Mouse (Mus musculus) kidney, postnatal 4 days (tissue): ENCODE results near the gene Gm17662.

Experiments
- DNase-seq, 2 experiments: peaks; one replicate each; pipeline ENCODE4 v3.0.0; 2021; ENCODE audit warnings: mixed read lengths in 2 of 2

The Gm17662 gene

DNA sequence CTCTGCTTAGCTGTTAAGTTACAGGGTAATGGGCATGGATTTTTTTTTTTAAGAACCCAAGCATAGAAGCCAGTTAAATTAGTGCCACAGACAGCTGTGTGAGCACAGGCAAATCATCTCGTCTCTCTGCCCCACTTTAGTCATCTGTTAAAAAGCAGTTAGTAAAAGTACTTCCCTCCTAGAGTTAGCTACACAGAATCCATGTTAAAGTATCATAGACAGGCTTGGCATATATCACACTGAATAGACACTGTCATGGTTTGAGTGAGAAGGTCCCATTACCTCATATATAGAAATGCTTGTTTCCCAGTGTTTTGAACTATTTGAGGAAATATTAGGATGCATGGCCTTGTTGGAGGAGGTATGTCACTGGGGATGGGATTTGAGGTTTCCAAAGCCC, at the start of gene Gm17662:
TSS of gene Gm17662 (plus strand) at position 301 of the 400 bp plus-strand sequence.
- DNase-seq, result no peak

DNA sequence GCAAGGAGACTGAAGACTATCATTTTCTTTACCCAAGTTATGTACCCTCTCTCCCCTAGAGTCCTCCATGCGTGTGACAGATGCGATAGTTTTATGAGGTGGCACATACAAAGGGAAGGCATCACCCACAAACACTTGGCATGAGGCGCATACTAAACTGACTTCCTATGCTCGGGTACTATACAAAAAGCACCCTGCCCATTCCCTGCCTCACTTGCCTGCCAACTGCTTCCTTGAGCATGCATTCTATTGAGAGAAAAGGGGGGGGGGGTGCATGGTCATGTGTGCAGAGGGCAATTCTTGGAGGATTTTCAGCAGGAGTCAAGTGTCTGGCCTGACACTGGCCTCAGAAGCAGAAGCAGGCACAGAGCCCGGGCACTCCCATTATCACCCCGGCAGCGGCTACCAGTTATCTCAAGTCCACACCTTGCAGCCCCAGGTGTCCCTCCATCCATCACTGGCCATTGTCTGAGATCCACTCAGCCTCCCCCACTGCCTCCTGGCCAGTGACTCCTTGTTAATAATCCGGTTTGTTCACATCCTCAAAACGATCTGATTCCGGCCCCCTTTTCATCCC, 46.3 kb upstream of the Gm17662 start:
- DNase-seq, result no peak

DNA sequence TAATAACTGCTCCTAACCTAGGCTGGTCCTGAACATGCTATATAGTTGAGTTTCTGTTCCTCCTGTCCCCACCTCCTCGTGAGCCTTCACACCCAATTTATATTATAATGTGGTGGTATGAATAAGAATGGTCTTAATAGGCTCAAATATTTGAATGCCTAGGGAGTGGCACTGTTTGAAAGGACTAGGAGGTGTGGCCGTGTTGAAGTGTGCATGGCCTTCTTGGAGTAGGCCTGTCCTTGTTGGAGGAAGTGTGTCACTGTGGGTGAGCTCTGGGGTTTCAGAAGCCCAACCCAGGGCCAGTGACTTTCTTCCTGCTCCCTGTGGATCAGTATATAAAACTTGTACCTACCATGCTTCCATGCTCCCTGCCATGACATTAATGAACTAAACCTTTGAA, 43.5 kb upstream of the Gm17662 start:
- DNase-seq, result no peak

DNA sequence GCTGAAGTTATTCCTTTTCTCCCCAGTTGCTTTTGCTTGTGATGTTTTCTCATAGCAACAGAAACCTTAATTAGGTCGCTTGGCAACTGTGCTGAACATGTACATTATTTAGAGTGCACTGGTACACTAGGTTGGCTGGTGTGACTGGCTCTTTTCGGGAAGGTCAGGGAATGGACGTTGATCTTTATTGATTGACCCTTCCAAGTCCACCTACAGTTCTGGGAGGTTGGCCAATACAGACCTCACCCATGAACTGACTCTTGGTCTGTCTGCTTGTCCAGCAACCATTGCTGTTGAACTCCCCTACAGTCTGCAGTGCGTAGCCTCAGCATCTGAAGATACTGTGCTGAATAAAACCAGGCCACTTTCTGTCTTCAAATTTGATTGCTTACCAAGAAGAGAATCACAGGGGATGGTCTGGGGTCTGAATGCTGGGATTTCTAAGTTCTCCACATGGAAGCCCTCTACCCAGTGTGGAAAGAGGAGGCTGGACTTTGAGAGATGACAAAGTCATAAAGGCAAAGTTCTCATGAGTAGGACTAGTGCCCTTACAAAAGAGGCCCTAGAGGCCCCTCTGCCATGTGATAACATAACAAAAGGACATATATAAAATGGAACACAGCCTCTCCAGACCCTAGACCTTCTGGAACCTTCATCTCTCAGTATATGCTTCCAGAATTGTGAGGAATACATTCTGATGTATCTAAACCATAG, 40.5 kb upstream of the Gm17662 start:
- DNase-seq, result no peak

DNA sequence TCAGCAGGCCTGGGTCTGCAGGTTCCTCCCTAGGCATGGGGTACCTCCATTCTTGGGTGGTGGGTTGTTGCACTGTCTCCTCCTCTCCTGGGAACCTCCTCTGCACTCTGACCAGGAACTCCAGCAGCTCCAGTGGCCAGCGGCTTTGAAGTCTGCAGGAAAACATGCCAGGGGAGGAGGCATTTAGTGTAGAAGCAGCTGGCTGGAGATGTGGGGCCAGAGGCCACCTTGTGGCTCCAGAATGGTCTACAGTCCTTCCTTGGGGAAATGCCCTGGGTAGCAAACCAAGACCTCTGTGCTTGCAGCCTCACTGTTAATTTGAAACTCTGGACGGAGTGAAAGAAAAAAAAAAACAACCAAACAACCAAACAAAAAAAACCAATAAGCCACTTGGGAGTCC, 39.6 kb upstream of the Gm17662 start:
- peak; percentile 12 to 33 for DNase-seq

DNA sequence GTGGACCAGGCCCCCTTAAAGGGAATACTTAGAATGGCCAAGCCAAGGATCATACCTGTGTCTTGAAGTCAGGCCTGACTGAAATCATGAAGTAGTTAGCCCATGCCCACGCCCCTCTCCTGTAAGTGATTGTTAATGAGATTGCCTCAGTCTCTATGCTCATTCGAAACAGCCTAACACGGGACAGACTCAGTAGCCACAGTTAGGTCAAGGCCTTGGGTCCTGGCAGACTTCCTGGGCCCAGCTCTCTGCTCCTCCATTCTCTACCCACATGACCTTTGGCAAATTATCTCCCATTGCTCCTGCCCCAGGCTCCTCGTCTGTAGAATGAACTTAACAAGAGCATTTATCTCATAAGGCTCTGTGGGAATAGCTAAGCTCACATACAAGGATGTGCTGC, 38.1 kb upstream of the Gm17662 start:
- no peak for DNase-seq

DNA sequence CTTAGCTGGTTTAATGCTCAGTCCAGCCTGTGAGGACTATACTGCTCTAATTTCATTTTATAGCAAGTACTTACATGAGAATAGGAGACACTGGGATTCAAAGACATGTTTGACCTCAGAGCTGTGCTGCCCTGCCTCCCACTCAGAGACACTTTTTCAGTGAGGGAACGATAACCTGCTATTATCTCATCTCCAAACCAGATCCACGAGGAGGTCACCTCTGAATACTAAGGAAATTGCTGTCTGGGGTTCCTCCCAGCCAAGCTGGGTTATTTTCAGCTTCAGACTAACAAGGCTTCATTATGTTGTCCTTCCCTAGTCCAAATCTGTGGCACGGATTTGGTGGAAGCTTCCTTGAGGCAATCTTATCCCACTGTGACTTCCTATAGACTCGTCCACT, 37.2 kb upstream of the Gm17662 start:
- no peak for DNase-seq

DNA sequence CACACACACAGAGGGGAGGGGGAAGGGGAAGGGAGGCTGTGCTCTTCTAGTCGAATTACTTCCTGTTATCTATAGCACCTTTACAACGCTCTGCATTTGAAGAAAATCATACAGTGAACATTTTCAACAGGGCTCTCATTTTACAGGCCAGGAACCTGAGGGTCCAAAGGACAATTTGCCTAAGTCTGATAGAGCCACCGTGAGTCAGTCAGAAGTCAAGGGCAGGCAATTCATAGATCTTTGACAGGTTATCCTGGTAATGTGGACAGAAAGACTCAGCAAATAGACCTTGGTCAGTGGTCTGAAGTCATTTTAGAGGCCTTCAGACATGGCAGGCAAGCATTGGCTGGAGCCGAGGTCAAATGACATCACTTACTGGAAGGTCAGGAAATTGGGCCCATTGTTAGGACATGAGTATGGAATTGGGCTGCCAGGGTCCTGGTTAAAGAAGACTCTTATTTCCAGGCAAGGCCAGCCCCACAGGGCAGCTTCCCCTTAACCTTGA, 33.5 kb upstream of the Gm17662 start:
- no peak for DNase-seq

DNA sequence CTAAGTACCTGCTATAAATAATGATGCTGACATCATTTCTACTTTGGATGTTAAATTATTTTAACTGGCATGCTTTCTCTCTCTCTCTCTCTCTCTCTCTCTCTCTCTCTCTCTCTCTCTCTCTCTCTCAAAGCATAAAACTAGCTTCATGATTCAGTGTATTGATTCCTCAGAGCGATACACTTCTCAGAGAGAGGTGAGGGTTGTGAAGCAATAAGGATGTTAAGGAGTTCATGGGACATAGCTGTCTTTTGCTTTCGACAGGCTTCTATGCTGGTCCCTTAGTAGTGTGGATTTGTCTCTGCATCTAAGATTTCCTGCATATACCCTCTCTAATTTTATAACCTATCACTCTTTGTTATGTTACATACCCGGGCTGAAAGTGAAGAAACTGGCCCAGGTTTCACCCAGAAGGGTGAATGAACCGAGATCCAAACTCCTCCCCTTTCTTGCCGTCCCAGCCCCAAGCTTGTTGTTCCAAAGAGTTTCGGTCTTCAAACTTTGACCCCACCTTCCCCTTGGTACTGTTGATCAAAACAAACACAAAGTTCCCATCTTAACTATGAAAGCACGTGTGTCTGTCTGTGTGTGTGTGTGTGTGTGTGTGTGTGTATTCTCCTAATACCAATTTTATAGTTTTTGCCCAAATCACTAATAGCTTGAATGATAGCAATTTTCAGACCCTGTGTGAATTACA, 32.6 kb upstream of the Gm17662 start:
- DNase-seq, result peak in 1 of 2 experiments; percentile 14

DNA sequence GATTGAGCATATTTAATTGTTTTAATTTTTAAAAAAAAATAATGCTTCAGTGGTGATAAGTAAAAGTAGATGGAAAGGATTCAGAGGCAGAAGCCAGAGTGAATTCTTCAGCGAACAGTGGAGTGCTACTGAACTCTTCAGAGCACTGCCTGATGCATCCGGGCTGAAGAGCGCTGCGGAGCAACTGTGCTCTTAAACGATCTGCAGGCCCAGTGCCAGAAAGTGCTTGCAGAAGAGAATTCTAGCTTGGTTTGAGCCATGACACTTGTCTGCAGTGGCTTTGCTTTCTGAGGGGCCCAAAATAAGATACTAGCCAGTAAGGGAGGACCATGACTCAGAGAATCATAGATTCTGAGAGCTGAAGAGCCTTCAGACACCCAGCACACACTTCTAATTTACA, 28.2 kb upstream of the Gm17662 start:
- DNase-seq, result peak; percentile 37 to 40

DNA sequence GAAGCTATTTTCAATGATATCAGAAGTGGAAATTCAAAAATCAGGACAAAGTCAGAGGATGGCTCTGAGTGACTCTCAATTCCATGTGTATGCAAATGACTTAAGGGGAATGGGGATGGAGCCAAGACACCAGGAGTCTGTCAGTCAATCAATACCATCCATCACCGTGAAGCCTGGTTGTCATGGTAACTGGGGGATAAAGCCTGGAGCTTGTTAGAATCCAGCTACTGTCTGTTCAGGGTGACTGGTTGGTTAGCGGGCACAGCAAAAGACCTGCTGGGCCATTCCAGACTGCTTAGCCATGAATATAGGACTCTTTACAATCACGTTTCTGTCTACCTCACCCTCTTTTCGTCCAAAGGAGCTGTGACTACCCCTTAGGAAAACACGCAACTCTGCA, 22.0 kb upstream of the Gm17662 start:
- no peak for DNase-seq

DNA sequence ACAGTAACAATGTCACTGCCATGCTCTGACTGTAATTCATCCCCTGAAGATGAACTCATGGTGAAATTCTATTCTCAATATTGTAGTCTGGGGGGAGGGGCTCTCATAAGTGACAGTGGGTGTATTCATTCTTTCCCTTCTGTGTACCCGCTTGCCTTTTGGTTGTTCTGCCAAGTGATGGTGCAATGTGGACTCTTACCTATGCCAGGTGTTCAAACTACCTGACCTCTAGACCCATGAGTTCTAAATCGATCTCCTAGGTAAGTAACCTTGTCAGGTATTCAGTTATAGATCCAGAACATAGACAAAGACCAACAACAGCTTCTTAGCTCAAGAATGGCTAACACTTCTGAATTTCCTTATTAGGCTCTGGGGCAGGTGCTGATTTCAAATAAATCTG, 18.8 kb upstream of the Gm17662 start:
- no peak for DNase-seq

DNA sequence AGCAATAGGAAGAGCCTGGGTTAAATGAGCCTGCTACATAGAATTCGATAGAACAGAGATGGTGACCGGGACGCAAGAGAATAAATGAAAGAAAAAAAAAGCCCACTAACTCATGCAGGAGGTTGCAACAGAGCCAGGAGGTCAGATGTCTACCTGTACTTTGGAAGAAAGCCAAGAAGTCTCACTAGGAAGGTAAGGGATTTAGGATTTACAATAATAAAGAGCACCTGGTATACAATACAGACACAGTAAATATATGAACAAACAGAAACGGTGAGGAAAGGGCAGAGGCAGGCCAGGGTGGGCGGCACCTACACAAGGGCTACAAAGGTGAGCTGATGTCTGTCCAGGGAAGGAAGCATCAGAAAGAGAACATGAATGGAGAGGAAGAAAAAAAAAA, 14.9 kb upstream of the Gm17662 start:
- no peak for DNase-seq

DNA sequence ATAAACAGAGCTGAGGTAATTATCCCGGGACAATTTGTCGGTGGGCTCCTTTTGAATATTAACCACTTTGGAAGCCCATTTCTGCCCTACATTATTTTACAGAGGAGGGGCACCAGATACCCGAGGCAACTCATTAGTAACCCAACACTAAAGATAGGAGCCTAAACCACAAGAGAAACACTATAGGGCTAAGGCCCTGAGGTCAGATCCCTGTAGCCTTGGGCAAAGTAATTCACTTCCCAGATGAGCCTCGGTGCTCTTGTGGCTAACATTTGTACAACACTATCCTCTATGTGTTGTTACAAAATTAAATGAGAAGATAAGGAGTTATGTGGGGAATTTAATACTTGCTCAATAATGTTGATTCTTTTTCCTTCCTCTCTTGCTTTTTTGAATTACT, 13.6 kb upstream of the Gm17662 start:
- no peak for DNase-seq

DNA sequence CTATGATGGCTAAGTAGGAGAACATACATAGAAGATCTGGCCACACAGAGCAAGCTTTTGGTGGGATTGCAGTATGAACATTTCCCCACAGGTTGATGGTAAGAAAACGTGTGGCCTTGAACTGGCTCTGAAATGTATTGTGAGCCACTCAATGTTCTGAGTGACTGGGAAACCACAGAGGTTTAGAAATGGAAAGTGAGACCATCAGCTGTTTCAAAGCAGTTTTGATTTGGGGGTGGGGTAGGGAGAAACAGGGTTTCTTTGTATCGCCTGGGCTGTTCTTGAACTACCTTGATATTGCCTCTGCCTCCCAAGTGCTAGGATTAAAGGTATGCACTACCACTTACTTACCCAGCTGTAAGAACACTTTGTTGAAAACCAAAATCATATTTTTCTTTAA, 1.9 kb upstream of the Gm17662 start:
- DNase-seq, result no peak

DNA sequence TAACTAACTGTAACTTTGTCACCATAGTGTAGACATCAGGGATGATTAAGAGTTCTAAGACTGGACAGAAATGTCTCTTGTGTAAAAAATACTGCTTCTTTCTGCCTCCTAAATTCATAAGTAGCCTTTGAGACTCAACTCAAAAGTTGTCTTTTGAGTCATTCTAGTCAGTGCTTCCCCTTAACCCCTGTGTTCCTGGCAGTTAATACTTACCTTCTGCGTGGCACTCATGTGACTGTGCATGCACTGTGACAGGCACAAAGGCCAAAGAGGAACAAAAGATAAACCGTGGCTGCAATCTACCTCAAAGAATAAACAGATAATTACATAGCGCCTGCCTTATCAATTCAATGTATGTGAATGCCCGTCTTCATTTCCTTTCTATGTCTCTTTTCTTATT, 694 bp downstream of the Gm17662 start:
- DNase-seq, result no peak

DNA sequence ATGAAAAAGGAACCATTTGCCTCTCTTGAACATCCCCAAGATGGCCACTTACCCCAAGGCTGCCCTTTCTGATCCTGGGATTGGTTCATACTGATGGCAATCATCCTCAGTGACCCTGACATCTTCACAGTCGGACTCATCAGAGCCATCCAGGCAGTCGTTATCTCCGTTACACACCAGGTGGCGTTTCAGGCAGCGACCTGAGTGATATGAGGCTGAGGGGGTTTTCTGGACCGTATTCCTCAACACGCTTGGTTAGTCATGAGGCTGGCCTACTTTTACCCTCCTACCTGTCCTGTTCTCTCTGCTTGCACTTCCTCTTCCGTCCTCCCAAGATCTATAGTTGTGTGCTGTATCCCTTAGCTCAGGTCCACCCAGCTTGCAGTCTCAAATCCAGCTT, 4.1 kb downstream of the Gm17662 start:
- no peak for DNase-seq

DNA sequence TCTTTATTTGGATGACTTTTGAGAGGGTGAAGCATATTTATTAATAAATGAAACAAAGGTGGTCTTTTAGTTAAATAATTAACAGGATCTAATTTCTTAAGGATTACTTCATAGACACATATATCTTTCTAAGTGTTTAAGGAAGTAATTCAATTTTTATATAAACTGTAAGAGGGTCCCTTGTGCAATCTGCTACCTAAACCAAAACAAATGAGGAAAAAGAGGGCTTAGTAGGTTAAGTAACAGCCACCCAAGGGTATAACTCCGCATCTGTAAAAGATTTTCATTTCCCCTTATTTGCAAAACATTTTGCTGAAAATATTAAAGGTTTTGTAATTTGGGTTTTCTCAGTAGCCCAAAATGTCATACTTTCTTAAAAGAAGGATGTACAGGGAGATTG, 7.3 kb downstream of the Gm17662 start:
- DNase-seq, result no peak

DNA sequence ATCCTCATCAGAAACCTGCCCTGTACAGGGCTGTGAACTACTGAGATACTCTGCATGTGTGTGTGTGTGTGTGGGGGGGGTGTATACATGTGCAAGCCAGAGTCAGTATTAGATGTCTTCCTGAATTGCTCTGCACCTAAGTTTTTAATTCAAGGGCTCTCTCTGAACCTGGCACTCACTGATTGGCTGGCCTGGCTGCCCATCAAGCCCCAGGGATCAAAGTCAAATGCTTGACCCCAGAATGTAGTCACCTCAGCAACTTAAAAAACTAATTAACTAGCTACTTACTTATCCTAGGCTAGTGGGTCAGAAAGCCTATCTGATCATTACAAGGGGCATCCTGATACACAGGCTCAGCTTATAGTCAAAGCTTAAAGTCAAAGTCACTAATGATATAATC, 12.5 kb downstream of the Gm17662 start:
- peak; percentile 43 to 63 for DNase-seq

DNA sequence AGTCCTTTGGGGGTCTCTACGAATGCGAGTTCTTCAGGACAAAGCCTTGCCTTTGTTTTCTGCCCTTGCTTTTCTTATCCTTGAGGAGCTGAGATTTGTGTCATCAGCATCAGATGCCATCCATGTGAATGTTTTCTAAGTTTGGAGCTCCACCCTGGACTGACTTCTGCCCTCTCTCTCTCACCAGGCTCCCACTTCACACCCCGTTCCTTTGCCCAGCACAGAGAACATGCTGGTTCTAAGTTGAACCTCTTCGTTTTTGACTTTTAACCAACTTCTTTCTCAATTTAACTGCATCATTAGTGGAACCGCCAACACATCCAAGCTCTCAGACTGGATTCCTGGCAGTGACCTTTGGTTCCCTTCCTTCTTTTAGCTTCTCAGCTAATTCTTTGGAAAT, 13.1 kb downstream of the Gm17662 start:
- no peak for DNase-seq

DNA sequence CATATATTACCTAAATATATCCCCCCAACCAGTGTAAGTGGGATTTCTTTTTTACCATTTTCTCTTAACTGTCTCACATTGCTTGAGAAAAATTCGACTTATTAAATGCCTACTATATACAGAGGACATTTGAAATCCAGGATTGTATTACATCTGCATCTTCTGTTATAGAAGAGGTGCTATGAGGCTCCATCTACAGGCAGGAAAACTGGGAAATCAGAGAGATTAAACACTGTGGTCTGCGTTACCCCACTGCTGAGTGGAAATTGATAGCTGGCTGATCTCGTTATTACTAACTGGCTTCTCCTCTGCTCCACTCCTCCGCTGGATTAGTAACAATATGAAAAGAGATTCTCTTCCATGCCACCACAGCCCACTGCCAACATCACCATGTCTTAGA, 18.7 kb downstream of the Gm17662 start:
- DNase-seq, result no peak

DNA sequence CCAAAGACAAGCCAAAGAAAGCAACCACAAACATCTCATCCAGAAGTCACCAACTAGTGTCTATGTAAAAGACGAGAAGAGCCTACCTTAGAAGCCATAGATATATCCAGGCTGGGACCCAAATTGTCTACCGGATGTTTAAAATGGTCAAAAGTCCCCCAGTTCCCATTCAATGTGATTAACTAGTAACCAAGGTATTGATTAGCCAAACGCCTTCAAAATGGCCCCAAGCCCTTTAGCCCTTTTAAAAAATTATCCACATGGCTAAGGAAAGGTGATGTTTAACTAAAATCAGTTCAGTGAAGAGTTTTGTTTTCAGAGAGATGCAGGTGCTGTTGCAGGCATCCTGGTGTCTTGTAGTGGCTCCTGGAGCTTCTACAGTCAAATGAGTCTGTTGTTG, 19.2 kb downstream of the Gm17662 start, which contains the start of gene C8a:
TSS of gene C8a (minus strand) at position 76 of the 400 bp plus-strand sequence.
- DNase-seq, result no peak

DNA sequence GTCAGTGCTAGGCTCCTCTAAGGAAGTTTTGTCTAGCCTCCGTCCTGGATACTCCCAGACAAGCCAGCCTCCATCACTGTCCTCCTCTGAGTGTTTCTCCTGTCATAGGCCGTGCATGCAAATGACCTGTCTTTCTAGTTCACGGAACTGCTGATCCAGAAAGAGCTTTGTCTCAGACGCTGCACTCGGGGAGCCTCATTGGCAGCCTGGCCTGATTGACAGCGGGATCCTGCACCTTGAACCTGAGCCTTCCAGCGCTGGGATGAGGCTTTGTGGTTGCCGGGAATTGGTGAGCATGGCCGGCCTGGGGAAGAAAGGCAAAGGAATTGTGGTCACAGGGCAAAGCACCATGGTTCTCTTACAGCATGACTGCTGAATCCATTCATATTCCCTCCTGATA, 30.4 kb downstream of the Gm17662 start:
- peak in 1 of 2 experiments; percentile 13 for DNase-seq
